Mouse (Mus musculus) Patski (cell line): ENCODE data around the gene Zbtb42. TPM values are rescaled to one million over a fixed set of nuclear protein-coding genes. Genes with fewer than 3 reads are reported as not detected.

ENCODE experiments used
- ATAC-seq: fragments of 100-300 bp; one replicate; pipeline ENCODE4 v1.8.0; 2021
- CTCF ChIA-PET: fragments of 350-600 bp; sonication (Branson Sonifier 250); formaldehyde crosslinking; loops from one replicate; lab custom pipeline; 2022; ENCODE audit warnings: inconsistent platforms; lab: Charles Lee
- POLR2A ChIA-PET: fragments of 350-600 bp; sonication (Branson Sonifier 250); formaldehyde crosslinking; loops from one replicate; lab custom pipeline; 2022; ENCODE audit warnings: antibody characterized with exemption, inconsistent platforms; lab: Charles Lee
- DNase-seq: peaks from one replicate; pipeline ENCODE4 v3.0.0-alpha.2; 2011; ENCODE audit warnings: low read depth, low spot score
- H3K27me3 ChIP-seq: fragments of 371-371 bp; one replicate; pipeline ENCODE4 v1.5.1; 2021
- CTCF ChIP-seq: fragments of 100-300 bp; IDR thresholded peaks from one replicate; pipeline ENCODE4 v1.5.1; 2021
- in situ Hi-C: fragments of 300-500 bp; cut with MboI; formaldehyde crosslinking; loops from 3 replicates; pipeline ENCODE4 v1.11.1; 2018; ENCODE audit warnings: low pct_unique_long_range_greater_than_20kb, mixed read lengths
- polyA plus RNA-seq: library from polyadenylated mRNA; unstranded; gene quantifications from one replicate; pipeline ENCODE4 v1.2.3, GENCODE M21; 2021

Gene Zbtb42
- polyA plus RNA-seq, result 4.7 TPM

DNA sequence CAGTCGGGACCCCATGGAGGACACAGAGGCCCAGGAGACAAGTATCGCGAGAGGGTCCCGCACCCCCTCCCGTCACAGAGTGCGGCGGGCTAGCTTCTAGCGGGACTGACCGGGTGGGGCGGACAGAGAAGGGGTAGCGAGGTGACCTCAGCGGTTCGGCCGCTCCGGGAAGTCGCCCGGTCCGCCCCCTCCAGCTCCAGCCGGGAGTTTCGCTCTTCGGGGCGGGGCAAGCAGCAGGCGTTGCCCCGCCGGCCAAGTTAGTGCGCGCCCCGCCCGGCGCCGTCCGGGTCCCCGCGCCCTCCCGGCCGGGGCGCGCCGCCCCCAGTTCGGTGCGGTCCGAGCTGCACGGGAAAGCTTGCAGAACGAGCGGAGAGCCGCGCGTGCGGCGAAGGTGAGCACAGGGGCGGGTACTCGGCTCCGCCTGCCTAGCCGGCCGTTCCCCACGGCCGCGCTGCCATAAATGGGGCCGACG, at the start of gene Zbtb42:
Zbtb42 (plus strand) TSS at position 274 of the 472 bp plus-strand sequence.
- no peak for TF ChIP-seq CTCF
- ChIA-PET CTCF (no interaction called here), POLR2A (interaction anchor here (1.5 to 1.9 kb wide), 2 partner anchors 15 to 28 kb away, joined by 3 to 7 read pairs; no protein-coding TSS in a partner anchor)
- DNase-seq (no peak), ATAC-seq (peak; percentile 19)
- no peaks in the 10 kb centered on the region for H3K27me3 ChIP-seq
- in situ Hi-C loops, result no loop called here

DNA sequence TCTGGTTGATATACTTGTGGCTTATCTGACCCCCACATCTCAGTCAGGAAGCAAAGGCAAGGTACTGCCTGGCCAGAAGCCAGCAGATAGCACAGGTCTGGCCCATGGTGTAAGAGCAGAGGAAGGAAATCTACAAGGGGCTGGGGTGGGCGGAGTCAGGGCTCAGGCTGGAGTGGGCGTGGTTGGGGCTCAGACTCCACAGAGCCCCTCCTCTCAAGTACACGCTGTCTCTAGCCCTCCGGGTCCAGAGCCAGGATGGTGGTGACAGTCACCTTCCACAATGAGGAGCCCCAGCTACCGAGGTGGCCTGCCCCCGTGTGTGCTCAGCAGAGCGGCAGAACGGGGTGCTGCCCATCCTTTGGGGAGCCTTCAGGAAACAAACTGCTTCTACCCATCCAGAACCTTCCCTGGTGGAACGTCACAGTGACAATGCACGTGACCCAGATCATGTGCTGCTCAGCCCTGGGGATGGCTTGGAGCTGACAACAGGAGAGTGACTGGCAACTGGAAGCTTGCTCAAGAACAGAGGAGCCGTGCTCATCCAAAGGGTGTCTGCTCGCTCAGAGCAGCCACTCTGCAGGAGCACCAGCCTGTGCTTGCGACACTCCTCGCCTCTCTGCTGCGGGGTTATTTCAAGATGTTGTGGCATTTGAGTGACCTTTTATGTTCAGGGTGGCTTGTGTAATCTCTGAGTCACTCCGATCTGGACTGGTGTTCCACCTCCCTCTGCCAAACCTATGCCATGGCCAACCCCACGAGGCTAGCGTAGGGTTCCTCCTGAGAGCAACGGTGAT, 49.5 kb upstream of the Zbtb42 start:
- no peak for DNase-seq
- in situ Hi-C loops, result no loop called here
- no peak for TF ChIP-seq CTCF
- no peaks in the 10 kb centered on the region for H3K27me3 ChIP-seq
- peak; percentile 60 for ATAC-seq
- CTCF ChIA-PET, result interaction anchor here (2.1 kb wide), 1 partner anchor 77 kb away, joined by 6 read pairs; no protein-coding TSS in a partner anchor
- POLR2A ChIA-PET, result interaction anchor here (1.2 kb wide), 1 partner anchor 8 kb away, joined by 4 read pairs; no protein-coding TSS in a partner anchor

DNA sequence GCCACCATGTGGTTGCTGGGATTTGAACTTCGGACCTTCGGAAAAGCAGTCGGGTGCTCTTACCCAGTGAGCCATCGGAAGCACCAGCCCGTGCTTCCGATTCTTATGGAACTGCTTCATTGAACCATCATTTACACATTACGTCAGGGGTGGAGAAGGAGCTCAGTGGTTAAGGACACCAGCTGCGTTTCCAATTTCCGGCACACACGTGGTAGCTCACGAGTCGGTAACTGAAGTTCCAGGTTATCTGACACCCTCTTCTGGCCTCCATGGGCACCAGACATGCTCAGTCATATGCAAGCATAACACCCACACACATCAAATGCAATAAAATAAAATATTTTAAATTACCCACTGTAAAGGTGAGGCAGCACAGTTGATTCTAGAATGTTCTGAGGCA, 48.6 kb upstream of the Zbtb42 start:
- no peaks in the 10 kb centered on the region for H3K27me3 ChIP-seq
- ChIA-PET CTCF (interaction anchor here (2.1 kb wide), 1 partner anchor 78 kb away, joined by 6 read pairs; no protein-coding TSS in a partner anchor), POLR2A (interaction anchor here (0.6 kb wide), 1 partner anchor 33 kb away, joined by 3 read pairs; no protein-coding TSS in a partner anchor)
- no peak for DNase-seq
- no peak for ATAC-seq
- in situ Hi-C loops, result no loop called here
- no peak for TF ChIP-seq CTCF

DNA sequence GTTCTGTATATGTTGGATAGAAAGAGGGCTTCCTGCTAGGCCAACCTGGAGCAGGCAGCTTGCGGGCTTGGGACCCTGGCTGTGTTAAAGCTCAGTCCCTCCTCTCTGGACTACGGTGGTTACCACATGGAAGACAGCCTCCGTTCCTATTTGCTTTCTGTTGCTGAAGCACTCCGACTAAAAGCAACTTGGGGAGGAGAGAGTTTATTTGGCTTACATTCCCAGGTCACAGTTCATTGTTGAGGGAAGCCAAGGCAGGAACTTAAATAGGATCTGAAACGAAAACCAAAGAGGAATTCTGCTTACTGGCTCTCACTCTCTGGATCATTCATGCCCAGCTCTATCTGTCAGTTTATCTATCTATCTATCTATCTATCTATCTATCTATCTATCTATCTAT, 47.8 kb upstream of the Zbtb42 start:
- no peak for DNase-seq
- POLR2A ChIA-PET, result no interaction called here
- no peak for TF ChIP-seq CTCF

GRCm38 (mm10) chr12:112631472-112631871, 47.2 kb upstream of the Zbtb42 start:
- no peak for TF ChIP-seq CTCF
- ATAC-seq (no peak), DNase-seq (no peak)
- H3K27me3 ChIP-seq, result no peaks in the 10 kb centered on the region
- CTCF ChIA-PET, result no interaction called here
- POLR2A ChIA-PET, result no interaction called here
- in situ Hi-C loops, result no loop called here

More for the DNA sequence above, 47.8 kb upstream of the Zbtb42 start:
- in situ Hi-C loops, result no loop called here
- no peak for ATAC-seq
- CTCF ChIA-PET, result interaction anchor here (2.1 kb wide), 1 partner anchor 79 kb away, joined by 6 read pairs; no protein-coding TSS in a partner anchor
- no peaks in the 10 kb centered on the region for H3K27me3 ChIP-seq

GRCm38 (mm10) chr12:112632084-112632777, 46.4 kb upstream of the Zbtb42 start:
- no peaks in the 10 kb centered on the region for H3K27me3 ChIP-seq
- no peak for TF ChIP-seq CTCF
- POLR2A ChIA-PET, result no interaction called here
- no peak for DNase-seq
- CTCF ChIA-PET, result no interaction called here
- in situ Hi-C loops, result no loop called here
- no peak for ATAC-seq

GRCm38 (mm10) chr12:112632907-112633306, 45.7 kb upstream of the Zbtb42 start:
- ChIA-PET POLR2A (no interaction called here), CTCF (no interaction called here)
- ATAC-seq (no peak), DNase-seq (no peak)
- in situ Hi-C loops, result no loop called here
- TF ChIP-seq CTCF, result no peak
- H3K27me3 ChIP-seq, result no peaks in the 10 kb centered on the region

- ChIA-PET CTCF (no interaction called here), POLR2A (no interaction called here)
- no peak for TF ChIP-seq CTCF
- H3K27me3 ChIP-seq, result no peaks in the 10 kb centered on the region
- DNase-seq (no peak), ATAC-seq (no peak)
- in situ Hi-C loops, result no loop called here
Measured at GRCm38 (mm10) chr12:112633686-112634085, 44.9 kb upstream of the Zbtb42 start.

GRCm38 (mm10) chr12:112639526-112639925, 39.1 kb upstream of the Zbtb42 start:
- no peaks in the 10 kb centered on the region for H3K27me3 ChIP-seq
- POLR2A ChIA-PET, result no interaction called here
- ATAC-seq, result no peak
- no peak for TF ChIP-seq CTCF
- in situ Hi-C loops, result no loop called here
- CTCF ChIA-PET, result no interaction called here
- no peak for DNase-seq

DNA sequence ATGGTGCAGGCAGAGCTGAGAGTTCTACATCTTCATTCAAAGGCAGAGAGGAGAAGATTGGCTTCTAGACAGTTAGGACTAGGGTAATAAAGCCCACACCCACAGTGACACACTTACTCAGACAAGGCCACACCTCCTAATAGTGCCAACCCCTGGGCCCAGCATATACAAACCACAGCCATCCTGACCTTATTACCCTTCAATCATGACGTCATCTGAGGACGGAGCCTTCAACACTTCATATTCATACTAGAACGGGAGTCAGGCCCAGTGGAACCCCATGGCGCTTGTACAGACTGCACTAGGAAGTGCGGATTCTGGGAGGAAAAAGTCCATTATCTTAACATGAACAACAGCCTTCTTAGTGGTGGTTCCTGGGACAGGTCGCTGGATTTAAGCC, 35.5 kb upstream of the Zbtb42 start:
- ChIA-PET CTCF (no interaction called here), POLR2A (no interaction called here)
- ATAC-seq (no peak), DNase-seq (no peak)
- no peaks in the 10 kb centered on the region for H3K27me3 ChIP-seq
- in situ Hi-C loops, result no loop called here
- TF ChIP-seq CTCF, result no peak
